Mouse (Mus musculus) macrophage (primary cell): Measurements from ENCODE around the gene Ntrk2. TPM values are rescaled to one million over a fixed set of nuclear protein-coding genes. Genes with fewer than 3 reads are reported as not detected.

Experiments
- H3K27ac ChIP-seq: fragments of 350-480 bp; formaldehyde crosslinking; 2 replicates; pipeline ENCODE4 v1.9.0; 2021
- H3K36me3 ChIP-seq: fragments of 350-480 bp; formaldehyde crosslinking; 2 replicates; pipeline ENCODE4 v1.9.0; 2021; ENCODE audit errors: inconsistent target
- H3K4me3 ChIP-seq: fragments of 350-480 bp; formaldehyde crosslinking; 2 replicates; pipeline ENCODE4 v1.9.0; 2021; ENCODE audit errors: inconsistent target
- H3K79me2 ChIP-seq: fragments of 350-480 bp; formaldehyde crosslinking; 2 replicates; pipeline ENCODE4 v1.9.0; 2021; ENCODE audit errors: inconsistent target
- WGBS: methylation state at CpG from one replicate; pipeline ENCODE4 v1.1.7; 2026; ENCODE audit warnings: inconsistent platforms; ENCODE audit not compliant: missing documents; 5-methylcytosine and 5-hydroxymethylcytosine counted together
- polyA plus RNA-seq: library from polyadenylated mRNA; stranded (reverse); fragments of 250-400 nt; gene quantifications from 3 replicates; pipeline ENCODE4 v1.2.4, GENCODE M21; 2018; ENCODE audit warnings: inconsistent platforms

The Ntrk2 gene
- polyA plus RNA-seq, 1 experiment from 2014 or later = not detected

DNA sequence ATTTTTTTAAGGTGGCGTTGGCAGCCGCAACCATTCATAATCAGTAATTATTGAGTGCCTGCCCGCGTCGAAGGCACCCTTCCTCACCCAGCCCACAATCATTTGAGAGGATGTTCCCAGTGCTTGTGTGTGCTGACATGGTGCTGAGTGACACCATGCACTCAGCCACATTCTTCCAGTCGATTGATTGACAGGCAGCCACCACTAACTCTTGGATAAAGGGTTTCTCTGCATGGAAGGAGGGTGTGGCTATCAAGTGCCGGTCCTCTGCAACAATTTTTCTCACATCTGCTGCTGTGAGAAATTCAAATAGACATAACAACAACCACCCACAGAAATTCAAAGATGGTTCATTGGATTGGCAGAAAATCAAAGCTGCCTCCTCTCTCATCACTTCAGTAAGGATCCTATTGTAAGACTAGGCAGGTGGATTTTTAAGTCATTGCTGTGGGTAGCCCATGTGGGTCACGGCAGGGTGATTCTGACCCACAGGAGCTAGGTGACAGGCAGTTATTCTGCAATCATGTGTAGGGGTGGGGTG lies 148.9 kb downstream of the Ntrk2 start:
- Histone ChIP-seq H3K79me2 (no peaks in the 10 kb centered on the region), H3K4me3 (no peak overlapping the region), H3K27ac (no peak overlapping the region), H3K36me3 (no peaks in the 10 kb centered on the region)
- 61% methylated on average over 7 of the region's 8 CpGs for WGBS

DNA sequence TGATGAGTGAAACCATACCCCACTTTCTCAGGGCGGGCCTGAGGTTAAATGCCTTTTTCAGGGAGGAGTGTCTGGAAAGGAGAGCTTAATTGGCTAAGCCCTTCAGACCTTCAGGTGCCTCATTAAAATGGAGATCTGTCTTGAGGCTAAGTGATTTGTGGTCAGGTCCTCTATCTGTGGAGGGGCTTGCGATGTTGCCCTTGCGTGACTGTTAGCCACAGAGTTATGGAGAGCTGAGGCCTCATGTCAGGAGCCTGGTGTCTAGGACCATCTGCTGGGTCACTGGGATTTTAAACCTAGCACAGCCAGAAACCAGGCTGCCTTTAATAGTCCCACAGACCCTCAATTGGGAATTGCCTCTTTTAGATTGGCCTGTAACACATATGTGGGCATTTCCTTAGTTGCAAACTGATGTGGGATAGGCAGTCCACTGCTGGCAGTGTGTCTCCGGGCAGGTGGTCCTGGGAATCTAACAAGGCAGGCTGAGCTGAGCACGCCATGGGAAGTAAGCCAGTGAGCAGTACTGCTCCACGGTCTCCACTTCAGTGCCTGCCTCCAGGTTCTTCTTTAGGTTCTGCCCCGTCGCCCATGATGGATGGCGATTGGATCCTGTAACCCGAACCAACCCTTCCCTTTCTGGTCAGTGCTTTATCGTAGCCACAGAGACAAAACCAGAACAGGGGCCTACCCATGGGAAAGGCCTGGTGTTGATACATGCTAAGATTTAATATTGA lies 152.0 kb downstream of the Ntrk2 start:
- H3K27ac ChIP-seq = no peak overlapping the region
- WGBS = 85% methylated on average over 11 of the region's 11 CpGs
- H3K4me3 ChIP-seq = no peak overlapping the region
- H3K36me3 ChIP-seq = no peaks in the 10 kb centered on the region
- H3K79me2 ChIP-seq = no peaks in the 10 kb centered on the region

DNA sequence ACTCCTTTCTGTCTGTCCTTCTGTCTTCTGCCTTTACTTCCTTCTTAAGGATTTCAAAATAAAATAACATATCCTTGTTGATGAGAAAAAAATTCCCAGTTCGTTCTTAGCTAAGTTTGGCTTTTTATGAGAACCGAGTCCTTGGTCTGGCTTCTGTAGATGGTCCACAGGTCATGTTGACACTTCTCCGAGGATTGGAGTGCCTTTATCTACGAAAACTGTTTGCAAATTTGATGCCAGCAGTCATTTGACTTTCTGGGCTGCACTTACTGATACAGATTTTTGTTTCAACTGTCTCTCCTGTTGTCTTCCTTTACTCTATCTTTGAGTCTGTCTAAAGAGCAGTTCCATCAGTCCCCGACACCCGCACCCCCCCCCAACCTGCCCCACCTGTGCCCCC lies 154.0 kb downstream of the Ntrk2 start:
- WGBS = 92% methylated on average over 6 of the region's 6 CpGs
- H3K4me3 ChIP-seq = no peak overlapping the region
- no peaks in the 10 kb centered on the region for H3K79me2 ChIP-seq
- H3K27ac ChIP-seq = no peak overlapping the region
- no peaks in the 10 kb centered on the region for H3K36me3 ChIP-seq

DNA sequence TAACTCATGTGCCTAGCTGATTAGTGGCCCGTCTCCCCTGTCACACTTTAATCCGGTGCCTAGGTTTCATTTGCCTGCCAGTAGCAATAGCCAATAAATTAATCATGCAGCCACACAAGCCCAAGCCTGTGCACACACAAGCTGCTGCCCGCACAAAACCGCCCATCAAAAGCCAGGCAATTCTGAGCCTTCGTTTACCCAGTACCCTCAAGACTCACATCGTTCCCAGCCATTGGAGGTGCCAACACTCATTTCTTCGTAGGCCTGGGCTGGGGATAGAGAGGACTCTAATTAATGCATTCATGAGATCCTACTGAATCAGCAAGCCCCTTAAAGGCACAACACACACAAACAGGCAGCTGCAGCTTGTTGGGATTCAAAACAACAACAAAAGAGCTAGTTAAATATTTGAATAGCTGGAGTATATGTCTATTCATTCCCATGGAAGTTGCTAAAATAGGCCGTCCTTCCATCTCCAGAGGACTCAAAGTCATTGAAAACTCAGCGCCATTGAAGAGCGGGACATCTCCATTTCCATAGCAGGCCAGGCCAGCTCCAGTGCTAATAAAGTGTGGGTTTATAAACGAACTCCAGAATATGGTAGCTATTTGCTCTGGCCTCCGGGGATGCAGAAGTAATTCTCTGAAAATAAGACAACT lies 158.5 kb downstream of the Ntrk2 start:
- no peak overlapping the region for H3K27ac ChIP-seq
- H3K36me3 ChIP-seq = no peaks in the 10 kb centered on the region
- H3K4me3 ChIP-seq = no peak overlapping the region
- H3K79me2 ChIP-seq = no peaks in the 10 kb centered on the region
- 91% methylated on average over 12 of the region's 12 CpGs for WGBS

DNA sequence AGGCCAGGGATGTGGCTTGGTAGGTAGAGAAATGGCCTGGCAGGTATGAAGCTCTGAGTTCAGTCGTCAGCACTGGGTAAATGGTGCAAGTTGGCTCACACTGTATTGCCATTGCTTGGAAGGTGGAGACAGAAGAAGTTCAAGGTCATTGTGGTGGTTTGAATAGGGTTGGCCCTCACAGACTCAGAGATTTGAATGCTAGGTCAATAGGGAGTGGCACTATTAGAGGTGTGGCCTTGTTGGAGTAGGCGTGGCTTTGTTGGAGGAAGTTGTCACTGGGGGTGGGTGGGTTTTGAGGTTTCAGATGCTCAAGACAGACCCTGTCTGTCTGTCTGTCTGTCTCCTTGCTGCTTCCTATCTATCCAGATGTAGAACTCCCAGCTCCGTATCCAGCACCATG lies 159.5 kb downstream of the Ntrk2 start:
- Histone ChIP-seq H3K36me3 (no peaks in the 10 kb centered on the region), H3K79me2 (no peaks in the 10 kb centered on the region), H3K27ac (no peak overlapping the region), H3K4me3 (no peak overlapping the region)
- WGBS = 92% methylated on average over 3 of the region's 3 CpGs

DNA sequence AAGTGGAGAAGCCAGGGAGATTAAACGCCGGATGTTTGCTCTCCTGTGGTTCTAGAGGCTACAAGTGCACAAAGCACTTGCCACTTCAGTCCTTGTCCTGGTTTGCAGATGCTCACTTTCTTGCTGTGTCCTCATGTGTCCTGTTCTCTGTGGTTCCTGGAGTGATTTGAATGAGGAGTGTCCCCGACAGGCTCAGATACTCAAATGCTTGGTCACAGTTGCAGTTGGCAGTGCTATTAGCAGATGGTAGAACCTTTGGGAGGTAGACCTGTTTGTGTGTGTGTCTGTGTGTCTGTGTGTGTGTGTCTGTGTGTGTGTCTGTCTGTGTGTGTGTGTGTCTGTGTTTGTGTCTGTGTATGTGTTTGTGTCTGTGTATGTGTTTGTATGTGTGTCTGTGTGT lies 160.1 kb downstream of the Ntrk2 start:
- WGBS = 90% methylated on average over 3 of the region's 3 CpGs

DNA sequence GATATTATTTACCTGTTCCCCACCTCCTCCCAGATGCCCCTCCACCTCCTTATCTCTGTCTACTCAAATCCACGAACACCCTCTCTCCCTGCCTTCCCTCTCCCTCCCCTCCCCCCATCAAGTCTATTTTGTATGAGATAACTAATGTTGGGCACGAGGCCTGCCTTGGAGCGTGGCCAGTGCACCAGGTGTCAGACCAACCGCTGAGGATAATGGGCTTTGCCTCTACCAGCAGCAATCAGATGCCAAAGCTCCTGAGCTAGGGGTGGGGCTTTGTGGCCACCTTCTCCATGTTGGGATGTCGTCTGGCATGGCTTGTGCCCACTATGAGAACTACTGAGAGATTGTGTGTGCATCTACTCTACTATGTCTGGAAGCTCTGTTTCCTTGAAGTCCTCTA lies 161.8 kb downstream of the Ntrk2 start:
- 80% methylated on average over 5 of the region's 5 CpGs for WGBS
- Histone ChIP-seq H3K4me3 (no peak overlapping the region), H3K79me2 (no peaks in the 10 kb centered on the region), H3K36me3 (no peaks in the 10 kb centered on the region), H3K27ac (no peak overlapping the region)

More for the DNA sequence above, 160.1 kb downstream of the Ntrk2 start:
- no peaks in the 10 kb centered on the region for H3K36me3 ChIP-seq
- H3K79me2 ChIP-seq = no peaks in the 10 kb centered on the region
- no peak overlapping the region for H3K27ac ChIP-seq
- no peak overlapping the region for H3K4me3 ChIP-seq

DNA sequence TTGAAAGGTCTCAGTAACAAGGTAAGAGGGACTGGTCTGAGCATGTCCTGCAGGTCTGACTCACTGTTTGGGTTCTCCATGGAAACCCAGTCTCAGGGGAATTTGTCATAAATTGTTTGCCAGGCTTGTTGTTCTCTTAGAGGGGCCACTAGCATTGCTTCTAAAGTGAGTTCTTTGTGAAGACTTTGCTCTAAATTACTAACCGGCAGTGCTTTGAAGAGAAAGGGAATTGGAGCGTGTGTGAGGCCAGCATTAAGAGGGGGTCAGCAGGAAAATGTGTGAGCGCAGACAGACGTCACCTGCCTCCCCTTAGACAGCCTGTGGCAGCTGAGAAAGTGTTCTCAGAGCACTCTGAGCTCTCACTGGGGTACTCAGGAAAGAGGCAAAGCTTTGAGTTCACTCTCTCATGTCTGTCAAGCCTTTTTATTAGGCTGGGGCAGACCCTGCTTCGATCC lies 165.1 kb downstream of the Ntrk2 start:
- 59% methylated on average over 5 of the region's 5 CpGs for WGBS
- H3K36me3 ChIP-seq = no peaks in the 10 kb centered on the region
- H3K79me2 ChIP-seq = no peaks in the 10 kb centered on the region
- H3K4me3 ChIP-seq = no peak overlapping the region
- no peak overlapping the region for H3K27ac ChIP-seq

DNA sequence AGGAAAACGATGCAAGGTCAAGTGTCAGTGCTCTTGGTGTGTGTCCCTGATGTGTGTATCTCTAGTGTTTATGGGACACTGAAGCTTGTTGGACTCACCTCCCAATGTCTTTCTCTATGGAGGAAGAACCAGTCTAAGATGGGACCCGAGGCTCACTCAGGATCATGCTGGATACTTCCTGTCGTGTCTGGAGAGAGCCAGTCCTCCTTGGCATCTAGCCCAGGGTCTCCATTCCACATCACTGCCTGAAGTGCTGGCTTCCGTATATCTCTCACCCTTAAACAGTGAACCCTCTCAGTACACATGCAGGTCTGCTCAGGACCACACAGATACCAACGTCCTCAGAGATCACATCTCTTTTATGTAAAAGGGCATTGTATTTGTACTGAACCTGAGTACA lies 166.1 kb downstream of the Ntrk2 start:
- WGBS = 83% methylated on average over 5 of the region's 5 CpGs
- Histone ChIP-seq H3K36me3 (no peaks in the 10 kb centered on the region), H3K27ac (no peak overlapping the region), H3K79me2 (no peaks in the 10 kb centered on the region), H3K4me3 (no peak overlapping the region)

DNA sequence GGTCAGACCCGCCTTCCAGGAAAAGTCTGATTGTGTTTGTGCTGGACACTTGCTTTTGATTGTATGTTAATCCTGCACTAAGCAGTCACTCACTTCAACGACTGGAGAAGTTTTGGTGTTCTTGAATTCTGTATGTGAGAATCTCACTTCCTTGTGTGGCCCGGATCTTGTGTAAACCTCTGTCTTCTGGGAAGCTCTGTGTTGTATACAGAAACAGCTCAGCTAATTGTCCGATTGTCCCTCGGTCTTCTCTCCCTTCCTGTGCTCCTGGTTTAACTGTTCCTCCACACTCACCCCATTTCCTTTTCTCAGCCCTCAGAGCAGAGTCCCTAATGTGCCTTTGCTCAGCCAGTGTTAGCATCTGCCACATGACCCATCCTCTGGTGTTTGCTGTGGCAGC lies 190.1 kb downstream of the Ntrk2 start:
- H3K36me3 ChIP-seq = no peaks in the 10 kb centered on the region
- WGBS = 30% methylated on average over 5 of the region's 5 CpGs
- no peak overlapping the region for H3K4me3 ChIP-seq
- H3K79me2 ChIP-seq = no peaks in the 10 kb centered on the region
- no peak overlapping the region for H3K27ac ChIP-seq

DNA sequence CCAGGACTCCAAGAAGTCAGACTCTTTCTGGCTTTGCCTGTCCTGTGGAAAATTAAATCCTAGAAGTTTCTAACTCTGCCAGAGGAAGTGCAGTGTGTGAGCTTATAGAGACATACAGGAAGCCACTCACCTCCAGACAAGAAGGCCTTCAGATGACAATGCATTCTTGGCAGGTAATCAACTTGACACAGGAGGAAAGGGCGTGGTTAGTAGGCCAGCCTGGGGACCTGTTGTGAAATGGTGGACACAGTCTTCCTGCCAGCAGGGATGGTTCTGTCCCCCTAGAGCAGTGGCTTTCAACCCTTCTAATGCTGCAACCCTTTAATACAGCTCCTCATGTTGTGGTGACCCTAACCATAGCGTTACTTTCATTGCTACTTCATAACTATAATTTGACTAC lies 191.4 kb downstream of the Ntrk2 start:
- WGBS = 67% methylated on average over 2 of the region's 2 CpGs
- no peaks in the 10 kb centered on the region for H3K36me3 ChIP-seq
- no peak overlapping the region for H3K4me3 ChIP-seq
- H3K79me2 ChIP-seq = no peaks in the 10 kb centered on the region
- no peak overlapping the region for H3K27ac ChIP-seq

DNA sequence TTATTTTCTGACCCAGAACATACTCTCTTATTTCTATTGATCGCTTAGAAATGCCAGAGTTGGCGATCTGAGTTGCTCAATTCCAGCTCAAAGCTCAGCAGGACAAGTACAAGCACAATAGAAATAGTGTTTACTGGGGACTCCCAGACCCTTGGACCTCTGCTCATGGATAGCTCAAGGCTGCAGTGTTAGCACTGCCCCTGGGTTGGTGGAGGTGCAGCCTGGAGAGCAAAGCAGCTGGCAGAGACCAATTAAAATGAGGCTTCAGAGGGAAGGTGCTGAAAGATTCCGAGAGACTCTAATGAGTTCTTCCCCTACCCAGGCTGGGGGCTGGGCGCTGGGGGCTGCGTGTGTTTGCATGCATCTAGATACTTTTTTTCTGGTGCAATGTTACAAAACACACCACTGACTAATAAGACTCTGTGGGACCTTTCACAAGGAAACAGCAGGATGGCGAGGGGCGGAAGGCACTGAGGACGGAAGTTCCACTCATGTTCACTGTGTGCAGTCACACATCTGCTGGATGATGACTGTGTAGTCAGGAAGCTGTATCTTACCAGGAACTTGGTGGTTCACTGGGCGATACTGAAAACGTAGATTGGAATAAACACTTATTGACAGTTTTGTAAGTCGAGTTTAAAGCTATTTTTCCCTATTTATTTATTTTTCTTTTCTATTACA lies 193.1 kb downstream of the Ntrk2 start:
- H3K27ac ChIP-seq = peak overlapping the region; percentile 60
- no peaks in the 10 kb centered on the region for H3K79me2 ChIP-seq
- H3K4me3 ChIP-seq = no peak overlapping the region
- 20% methylated on average over 11 of the region's 11 CpGs for WGBS
- no peaks in the 10 kb centered on the region for H3K36me3 ChIP-seq

DNA sequence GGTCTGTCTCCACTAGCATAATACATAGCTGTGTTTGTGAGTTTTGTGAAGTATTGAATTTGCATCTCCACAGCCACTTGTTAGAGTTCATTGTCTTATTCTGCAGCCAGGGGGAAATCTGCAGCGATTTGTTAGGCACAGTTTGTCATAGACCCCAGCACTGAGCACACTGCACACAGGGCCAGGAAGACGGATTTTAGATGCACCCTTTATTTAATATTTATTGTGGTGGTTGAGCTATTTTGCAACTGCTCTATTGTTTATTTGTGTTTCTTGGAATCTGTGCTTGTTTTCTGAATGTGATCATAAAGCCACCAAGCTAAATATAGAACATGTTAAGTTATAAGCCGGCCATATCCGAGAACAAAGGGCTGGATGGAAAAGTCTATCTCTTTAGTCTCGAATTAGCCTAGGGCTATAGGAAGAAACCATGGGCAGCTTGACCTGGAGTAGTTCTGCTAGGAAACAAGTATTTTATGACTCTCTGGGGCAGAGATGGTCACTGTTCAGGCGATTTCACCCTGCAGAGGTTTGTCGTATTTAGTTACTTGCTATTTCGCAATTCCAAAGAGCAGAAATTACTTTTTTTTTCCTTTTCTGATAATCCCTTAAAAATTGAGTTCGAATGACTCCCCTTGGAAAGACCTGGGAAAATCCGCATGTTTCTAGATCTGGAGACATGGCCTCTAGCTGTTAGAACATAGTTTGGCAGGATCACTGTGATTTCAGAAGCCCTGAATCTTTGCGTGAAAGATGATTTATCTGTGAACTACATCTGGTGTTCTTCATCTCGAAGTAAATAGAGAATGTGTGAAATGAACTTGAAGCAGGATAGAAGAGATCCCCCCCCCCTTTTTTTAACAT lies 196.8 kb downstream of the Ntrk2 start:
- H3K79me2 ChIP-seq = no peaks in the 10 kb centered on the region
- H3K36me3 ChIP-seq = no peaks in the 10 kb centered on the region
- peak overlapping the region; percentile 38 for H3K27ac ChIP-seq
- 52% methylated on average over 12 of the region's 12 CpGs for WGBS
- no peak overlapping the region for H3K4me3 ChIP-seq

DNA sequence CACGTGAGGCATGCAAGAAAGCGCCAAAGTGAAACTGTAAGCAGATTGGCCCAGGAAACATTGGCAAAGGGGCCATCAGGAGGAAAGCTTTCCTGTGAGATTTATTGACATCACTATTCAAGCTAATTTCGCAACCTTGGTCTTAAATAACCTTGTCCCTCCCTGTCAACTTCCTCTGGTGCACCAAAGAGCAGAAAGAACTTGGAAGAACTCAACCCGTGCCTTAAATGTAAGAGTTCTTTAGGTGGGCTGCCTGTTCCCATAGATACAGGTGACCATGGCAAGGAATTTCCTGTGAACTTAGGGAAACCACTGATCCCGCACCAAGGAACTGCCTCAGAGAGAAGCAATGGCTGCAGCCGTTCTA lies 197.4 kb downstream of the Ntrk2 start:
- Histone ChIP-seq H3K36me3 (no peaks in the 10 kb centered on the region), H3K27ac (peak overlapping the region; percentile 38; the same call in 1 of the 2 replicates), H3K79me2 (no peaks in the 10 kb centered on the region), H3K4me3 (no peak overlapping the region)
- 10% methylated on average over 6 of the region's 6 CpGs for WGBS
